Mouse (Mus musculus) lung, postnatal 0 days (tissue): ENCODE results near the gene Gm45618. TPM values are rescaled to one million over a fixed set of nuclear protein-coding genes. Genes with fewer than 3 reads are reported as not detected.
"Not testable (repeated sequence)": the region's sequence is repeated elsewhere in the genome, so short reads cannot be mapped to it uniquely, and the experiment has no call there.

Source experiments
- ATAC-seq: fragments of 200-750 bp; cut with Nextera tagmentation; 2 replicates; pipeline ENCODE4 v1.8.0; 2017; ENCODE audit warnings: moderate library complexity
- DNase-seq: peaks from one replicate; pipeline ENCODE4 v3.0.0-alpha.2; 2016; ENCODE audit warnings: low spot score
- H3K27ac ChIP-seq: fragments of 300-500 bp; sonication (generic); 2 replicates; pipeline ENCODE4 v1.5.1; 2014; ENCODE audit warnings: antibody characterized with exemption, mild to moderate bottlenecking, low read length, mixed read lengths
- H3K27me3 ChIP-seq: fragments of 300-500 bp; sonication (generic); replicated peaks from 2 replicates; pipeline ENCODE4 v1.6.1; 2014; ENCODE audit warnings: low read length, mixed read lengths; ENCODE audit not compliant: insufficient read depth
- H3K36me3 ChIP-seq: fragments of 300-500 bp; sonication (generic); 2 replicates; pipeline ENCODE4 v1.6.1; 2014; ENCODE audit warnings: low read length, mixed read lengths; ENCODE audit not compliant: insufficient read depth
- H3K4me1 ChIP-seq: fragments of 300-500 bp; sonication (generic); 2 replicates; pipeline ENCODE4 v1.6.1; 2014; ENCODE audit warnings: antibody characterized with exemption, low read depth, low read length, mixed read lengths; ENCODE audit not compliant: insufficient read depth
- H3K4me2 ChIP-seq: fragments of 300-500 bp; sonication (generic); replicated peaks from 2 replicates; pipeline ENCODE4 v1.6.1; 2014; ENCODE audit warnings: low read depth, mild to moderate bottlenecking, low read length, moderate library complexity, mixed read lengths
- H3K4me3 ChIP-seq: fragments of 300-500 bp; sonication (generic); 2 replicates; pipeline ENCODE4 v1.5.1; 2014; ENCODE audit warnings: low read depth, low read length
- H3K9ac ChIP-seq: fragments of 300-500 bp; sonication (generic); replicated peaks from 2 replicates; pipeline ENCODE4 v1.6.1; 2014; ENCODE audit warnings: low read depth, mild to moderate bottlenecking
- H3K9me3 ChIP-seq: fragments of 300-500 bp; sonication (generic); 2 replicates; pipeline ENCODE4 v1.6.1; 2016; ENCODE audit warnings: low read length, mixed read lengths
- CTCF ChIP-seq: IDR thresholded peaks from 2 replicates; pipeline ENCODE4 v1.5.1; 2016; ENCODE audit warnings: antibody characterized with exemption, mild to moderate bottlenecking
- EP300 ChIP-seq: IDR thresholded peaks from 2 replicates; pipeline ENCODE4 v1.6.1; 2016; ENCODE audit warnings: antibody characterized with exemption, mild to moderate bottlenecking, control low read depth
- WGBS: fragments of 180-500 bp; shearing (Covaris S2); extraction: QIAGEN DNeasy Blood & Tissue Kit; methylation state at CpG from one replicate; pipeline ENCODE4 v1.1.7; 2014; 5-methylcytosine and 5-hydroxymethylcytosine counted together
- polyA plus RNA-seq: library from polyadenylated mRNA; unstranded; fragments of >200 nt; fragmentation: Nextera tagmentation; extraction: Ambion mirVana; gene quantifications from 2 replicates; pipeline ENCODE4 v1.2.1, GENCODE M21; 2015

The Gm45618 gene
- polyA plus RNA-seq, 1 experiment from 2014 or later = not detected

DNA sequence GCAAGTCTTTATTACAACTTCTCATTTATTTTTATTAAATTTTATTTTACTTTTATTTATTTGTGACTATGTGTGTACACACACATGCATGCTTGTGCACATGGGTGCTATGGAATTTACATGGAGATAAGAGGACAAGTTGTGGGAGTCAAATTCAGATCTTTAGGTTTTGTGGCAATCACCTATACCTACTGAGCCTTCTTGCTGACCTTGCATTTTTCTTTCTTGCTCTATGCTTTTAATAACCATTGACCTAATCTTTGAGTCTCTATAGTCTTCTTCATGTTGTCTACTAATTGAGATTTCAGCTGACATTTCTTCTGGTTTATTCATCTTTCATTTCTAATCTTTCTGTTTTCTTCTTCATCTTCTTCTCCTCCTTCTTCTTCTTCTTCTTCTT, 28.1 kb upstream of the Gm45618 start:
- Histone ChIP-seq H3K36me3 (no peaks in the 10 kb centered on the region), H3K9me3 (no peaks in the 10 kb centered on the region), H3K27ac (no peak overlapping the region), H3K4me1 (no peaks in the 10 kb centered on the region), H3K4me3 (no peak overlapping the region), H3K9ac (no peak overlapping the region), H3K4me2 (no peak overlapping the region), H3K27me3 (no peaks in the 10 kb centered on the region)
- ATAC-seq = no peak
- no peak for TF ChIP-seq EP300
- TF ChIP-seq CTCF = no peak
- DNase-seq = no peak

- Histone ChIP-seq H3K9ac (no peak overlapping the region), H3K27me3 (no peaks in the 10 kb centered on the region), H3K4me2 (no peak overlapping the region), H3K36me3 (no peaks in the 10 kb centered on the region), H3K27ac (no peak overlapping the region), H3K4me3 (no peak overlapping the region), H3K4me1 (no peaks in the 10 kb centered on the region), H3K9me3 (no peaks in the 10 kb centered on the region)
- ATAC-seq (no peak), DNase-seq (peak; percentile 75)
- WGBS = 7% methylated on average over 1 of the region's 1 CpGs
- no peak for TF ChIP-seq EP300
- TF ChIP-seq CTCF = peak; percentile 73
Observed at GRCm38 (mm10) chr7:142146033-142146432, 25.5 kb upstream of the Gm45618 start.

DNA sequence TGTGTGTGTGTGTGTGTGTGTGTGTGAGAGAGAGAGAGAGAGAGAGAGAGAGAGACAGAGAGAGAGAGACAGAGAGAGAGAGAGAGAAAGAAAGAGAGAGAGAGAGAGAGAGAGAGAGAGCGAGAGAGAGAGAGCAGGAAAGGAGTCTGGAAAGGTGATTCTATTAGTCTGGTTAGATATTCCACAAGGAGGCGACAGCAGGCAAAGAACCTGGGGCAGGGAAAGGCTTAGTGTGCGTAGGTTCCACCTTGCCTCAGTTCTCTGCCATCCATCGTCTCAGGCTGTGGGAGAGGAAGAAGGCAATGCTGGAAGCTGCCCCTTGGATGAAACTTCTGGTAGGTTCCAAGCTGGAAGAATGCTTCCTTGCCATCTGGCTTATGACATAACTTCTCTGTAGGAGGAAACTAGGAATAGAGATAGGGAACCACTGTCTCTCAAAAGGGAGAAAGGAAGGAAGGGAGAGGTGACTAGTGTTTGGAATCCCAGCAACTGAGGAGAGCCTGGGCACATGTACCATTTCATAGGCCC, 24.9 kb upstream of the Gm45618 start:
- H3K36me3 ChIP-seq = no peaks in the 10 kb centered on the region
- 31% methylated on average over 4 of the region's 4 CpGs for WGBS
- no peak overlapping the region for H3K27ac ChIP-seq
- TF ChIP-seq EP300 (no peak), CTCF (peak; percentile 14; the same call in 1 of the 2 replicates)
- no peak overlapping the region for H3K4me3 ChIP-seq
- H3K9me3 ChIP-seq = no peaks in the 10 kb centered on the region
- DNase-seq = no peak
- H3K27me3 ChIP-seq = no peaks in the 10 kb centered on the region
- no peaks in the 10 kb centered on the region for H3K4me1 ChIP-seq
- H3K4me2 ChIP-seq = no peak overlapping the region
- no peak overlapping the region for H3K9ac ChIP-seq
- no peak for ATAC-seq

DNA sequence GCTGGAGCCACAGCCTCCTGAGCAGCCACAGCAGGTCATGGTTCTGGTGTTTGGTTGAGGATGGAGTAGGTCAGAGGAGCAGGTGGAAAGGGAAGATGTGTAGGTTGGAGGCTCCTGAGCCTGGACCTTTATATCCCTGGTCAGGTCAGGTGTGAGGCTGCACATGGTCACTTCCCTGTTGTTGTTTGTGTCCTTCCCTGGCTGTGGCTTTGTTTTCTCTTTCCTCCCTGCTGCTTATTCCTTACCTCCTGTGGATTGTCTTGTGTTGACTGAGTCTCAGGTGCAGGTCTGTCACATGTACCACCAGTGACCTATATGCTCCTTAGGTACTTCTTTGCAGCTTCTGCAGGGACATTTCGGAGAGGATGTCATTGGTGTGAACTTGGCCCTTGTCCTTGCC, 24.0 kb upstream of the Gm45618 start, which contains the start of gene Gm45337:
TSS of gene Gm45337 (minus strand) at position 101 of the 400 bp plus-strand sequence.
- DNase-seq = no peak
- no peaks in the 10 kb centered on the region for H3K9me3 ChIP-seq
- TF ChIP-seq EP300 = no peak
- TF ChIP-seq CTCF = no peak
- ATAC-seq = no peak
- WGBS = 60% methylated on average over 1 of the region's 1 CpGs
- no peak within 1 kb of the TSS for H3K27ac ChIP-seq
- no peak within 1 kb of the TSS for H3K4me2 ChIP-seq
- H3K27me3 ChIP-seq = no peaks in the 10 kb centered on the region
- H3K4me1 ChIP-seq = no peaks in the 10 kb centered on the region
- H3K9ac ChIP-seq = no peak within 1 kb of the TSS
- H3K4me3 ChIP-seq = no peak within 1 kb of the TSS
- no peaks in the 10 kb centered on the region for H3K36me3 ChIP-seq

DNA sequence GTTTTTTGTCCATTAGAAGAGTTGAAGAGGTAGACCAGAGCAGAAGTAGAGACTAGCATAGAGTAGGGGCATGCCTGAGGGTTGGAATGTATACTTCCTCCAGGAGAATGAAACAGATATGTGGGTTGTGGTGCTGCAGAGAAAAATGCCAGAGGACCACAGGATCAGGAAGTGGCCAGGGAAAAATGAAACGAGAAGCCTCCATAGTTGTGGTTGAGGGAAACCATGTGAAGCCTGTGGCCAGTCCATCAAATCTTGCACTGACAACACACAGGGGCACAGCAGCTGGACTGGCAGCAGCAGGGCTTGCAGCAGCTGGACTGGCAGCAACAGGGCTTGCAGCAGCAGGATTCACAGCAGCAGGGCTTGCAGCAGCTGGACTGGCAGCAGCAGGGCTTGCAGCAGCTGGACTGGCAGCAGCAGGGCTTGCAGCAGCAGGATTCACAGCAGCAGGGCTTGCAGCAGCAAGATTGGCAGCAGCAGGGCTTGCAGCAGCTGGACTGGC, 23.0 kb upstream of the Gm45618 start:
- H3K4me1 ChIP-seq, H3K36me3 ChIP-seq, H3K4me3 ChIP-seq, H3K9ac ChIP-seq, H3K27ac ChIP-seq, DNase-seq, H3K27me3 ChIP-seq, ATAC-seq, H3K9me3 ChIP-seq, H3K4me2 ChIP-seq: not testable (repeated sequence)
- 4% methylated on average over 1 of the region's 1 CpGs for WGBS

DNA sequence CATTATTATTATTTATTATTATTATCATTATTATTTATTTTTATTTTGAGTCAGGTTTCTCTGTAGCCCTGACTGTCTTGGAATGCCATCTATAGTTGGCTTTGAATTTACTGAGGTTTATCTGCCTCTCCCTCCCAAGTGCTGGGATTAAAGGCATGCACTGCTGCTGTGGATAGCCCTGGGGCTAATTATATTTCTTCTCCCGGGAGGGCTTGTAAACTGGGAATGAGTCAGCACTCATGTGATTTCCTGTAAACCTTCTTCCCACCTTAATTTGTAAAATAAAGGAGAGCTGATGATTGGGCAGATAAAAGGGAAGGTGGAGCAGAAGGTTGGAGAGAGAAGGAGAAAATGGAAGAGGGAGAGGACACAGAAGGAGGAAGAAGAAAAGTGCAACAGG, 20.2 kb upstream of the Gm45618 start:
- H3K4me3 ChIP-seq = no peak overlapping the region
- H3K9ac ChIP-seq = no peak overlapping the region
- no peak for DNase-seq
- no peak for TF ChIP-seq EP300
- TF ChIP-seq CTCF = no peak
- H3K27me3 ChIP-seq = no peaks in the 10 kb centered on the region
- no peaks in the 10 kb centered on the region for H3K4me1 ChIP-seq
- WGBS = 33% methylated on average over 1 of the region's 1 CpGs
- H3K36me3 ChIP-seq = no peaks in the 10 kb centered on the region
- no peak overlapping the region for H3K4me2 ChIP-seq
- H3K9me3 ChIP-seq = no peaks in the 10 kb centered on the region
- H3K27ac ChIP-seq = no peak overlapping the region
- no peak for ATAC-seq

DNA sequence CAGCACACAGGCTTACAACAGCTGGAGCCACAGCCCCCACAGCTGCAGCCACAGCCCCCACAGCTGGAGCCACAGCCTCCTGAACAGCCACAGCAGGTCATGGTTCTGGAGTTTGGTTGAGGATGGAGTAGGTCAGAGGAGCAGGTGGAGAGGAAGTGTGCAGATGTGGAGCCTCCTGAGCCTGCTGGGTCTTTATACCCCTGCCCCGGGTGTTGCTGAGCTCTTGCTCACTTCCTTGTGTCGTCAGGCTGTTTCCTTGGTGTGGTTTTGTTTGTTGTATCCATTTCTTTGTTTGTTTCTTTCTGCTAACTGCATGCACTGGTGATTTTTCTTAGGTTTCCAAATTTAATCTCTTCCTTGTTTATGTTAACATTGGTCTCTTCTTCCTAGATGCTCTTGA, 15.4 kb upstream of the Gm45618 start, which contains the start of gene Gm39115:
TSS of gene Gm39115 (minus strand) at position 101 of the 400 bp plus-strand sequence.
- not testable (repeated sequence) for H3K27ac ChIP-seq, H3K4me3 ChIP-seq, DNase-seq, H3K9me3 ChIP-seq, H3K9ac ChIP-seq, H3K27me3 ChIP-seq, ATAC-seq, H3K4me2 ChIP-seq, H3K36me3 ChIP-seq, H3K4me1 ChIP-seq
- WGBS = 27% methylated on average over 2 of the region's 2 CpGs
